Mouse (Mus musculus): Measurements from ENCODE around the gene Lclat1. TPM values are rescaled to one million over a fixed set of nuclear protein-coding genes. Genes with fewer than 3 reads are reported as not detected.
"Not testable (repeated sequence)": the region's sequence is repeated elsewhere in the genome, so short reads cannot be mapped to it uniquely, and the experiment has no call there.

Gene Lclat1
- polyA plus RNA-seq, 1 experiment from 2014 or later: 4.5 TPM

DNA sequence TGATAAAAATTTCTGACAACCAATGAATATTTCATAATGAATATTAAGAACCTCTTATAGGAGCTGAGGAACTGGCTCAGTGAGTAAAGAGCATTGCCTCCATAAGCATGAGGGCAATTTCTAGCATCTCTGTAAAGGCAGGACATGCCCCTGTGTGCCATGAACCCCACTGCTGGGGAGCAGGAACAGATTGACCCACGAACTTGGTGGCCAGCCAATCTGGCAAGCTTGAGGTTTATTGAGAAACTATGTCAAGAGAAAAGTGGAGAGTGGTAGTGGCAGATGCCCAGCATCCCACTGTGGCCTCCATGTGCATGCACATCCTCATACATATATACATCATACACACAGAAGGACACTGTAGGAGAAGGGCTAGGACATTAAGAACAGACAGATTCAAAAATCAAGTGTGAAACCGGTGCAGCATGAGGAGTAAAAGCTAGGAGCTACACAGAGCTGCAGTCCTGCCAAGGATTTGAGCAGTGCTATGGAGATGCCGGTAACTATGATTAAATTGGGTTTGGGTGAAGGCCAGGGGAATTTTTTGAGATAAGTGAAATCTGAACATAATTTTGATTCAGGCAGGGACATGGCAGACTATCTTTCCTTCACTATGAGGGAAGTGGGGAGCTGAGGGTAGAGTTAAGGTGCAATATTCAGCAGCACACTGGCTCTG is 129.5 kb downstream of the Lclat1 start:
- no peak for DNase-seq (ENCODE audit: low spot score)

DNA sequence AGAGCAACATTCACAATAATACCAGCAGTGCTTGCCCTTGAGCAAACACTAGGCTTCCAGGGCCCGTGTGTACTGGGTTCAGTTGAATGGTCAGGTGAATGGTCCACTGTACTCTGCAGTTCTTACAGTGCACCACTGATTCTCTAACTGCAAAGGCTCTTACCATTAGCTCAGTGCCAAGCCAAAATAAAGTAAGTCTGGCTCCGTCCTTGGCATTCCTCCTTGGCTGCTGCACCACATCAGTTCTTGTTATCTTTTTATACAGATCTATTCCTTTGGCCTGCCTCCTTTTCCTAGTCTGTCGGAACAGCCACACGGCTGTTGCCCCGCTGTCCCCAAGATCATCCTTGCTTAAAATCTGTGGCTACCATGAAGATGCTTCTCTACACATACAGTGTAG is 130.7 kb downstream of the Lclat1 start:
- DNase-seq (ENCODE audit: low spot score): no peak

DNA sequence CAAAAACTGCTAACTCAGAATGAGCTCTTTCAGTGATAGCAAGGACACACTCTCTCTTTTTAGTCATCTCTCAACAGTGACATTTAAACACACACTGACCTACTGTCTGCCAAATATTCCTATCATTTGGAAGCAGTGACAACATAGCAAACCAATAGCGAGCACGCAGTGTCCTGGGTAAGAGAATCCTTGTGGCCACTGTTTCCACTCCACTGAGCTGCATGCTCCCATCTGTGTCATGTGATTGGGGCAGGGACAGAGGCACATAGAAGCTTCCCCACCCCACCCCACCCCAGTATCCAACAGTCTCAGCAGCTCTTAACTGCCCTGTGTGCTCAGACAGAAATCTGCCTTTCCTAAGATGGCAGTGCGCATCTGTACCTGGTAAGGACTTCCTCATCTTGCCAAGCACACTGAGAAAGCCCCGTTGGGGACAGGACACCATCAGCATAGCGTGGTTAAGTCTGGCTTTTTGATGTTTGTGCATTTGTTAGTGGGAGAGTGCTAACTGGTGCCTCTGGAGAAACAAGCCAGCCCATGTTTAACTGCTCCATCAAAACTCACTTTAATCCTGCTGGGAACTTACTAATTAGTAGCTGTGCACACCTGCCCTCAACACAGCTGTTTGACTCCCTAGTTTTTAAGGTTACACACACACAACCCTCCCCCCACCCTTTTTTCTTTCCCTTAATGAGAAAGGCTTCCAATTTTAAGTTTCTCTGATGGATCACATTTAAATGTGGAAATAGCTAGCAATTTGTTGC is 133.5 kb downstream of the Lclat1 start:
- peak; percentile 20 for DNase-seq (ENCODE audit: low spot score)

DNA sequence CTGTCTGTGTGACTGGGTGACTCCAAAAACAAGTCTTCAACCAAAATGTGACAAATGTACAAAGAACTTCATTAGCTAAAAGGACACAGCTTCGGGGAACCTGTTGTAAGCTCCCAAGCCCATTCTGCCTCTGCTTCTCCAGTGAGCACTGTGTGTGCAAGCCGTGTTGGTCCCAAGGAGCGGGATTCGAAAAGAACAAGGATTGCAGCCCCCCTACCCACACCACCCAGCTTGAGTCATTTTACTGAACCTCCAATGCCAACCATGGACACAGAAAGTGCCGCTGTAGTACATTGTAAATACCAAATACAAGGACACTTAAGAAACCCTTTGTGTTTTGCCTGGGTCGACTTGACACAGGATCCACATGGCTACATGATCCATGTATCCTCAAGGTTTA is 135.9 kb downstream of the Lclat1 start:
- no peak for DNase-seq (ENCODE audit: low spot score)

DNA sequence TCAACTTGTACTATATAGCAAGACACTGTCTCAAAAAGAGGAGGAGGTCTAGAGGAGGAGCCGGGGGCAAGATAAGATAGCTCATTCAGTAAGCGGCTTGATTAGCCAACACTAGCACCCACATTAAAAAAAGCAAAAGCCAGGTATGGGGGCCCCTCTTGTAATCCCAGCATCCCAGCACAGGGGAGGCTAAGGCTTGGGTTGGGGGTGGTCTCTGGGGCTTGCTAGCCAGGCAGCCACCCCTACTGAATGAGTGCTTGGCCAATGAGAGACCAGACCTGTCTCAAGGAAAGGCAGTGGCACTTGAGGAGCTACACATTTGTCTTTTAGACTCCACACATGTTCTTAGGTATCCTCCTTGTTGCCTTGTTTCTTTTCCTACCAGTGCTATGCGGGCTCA is 136.8 kb downstream of the Lclat1 start:
- DNase-seq (ENCODE audit: low spot score): no peak

DNA sequence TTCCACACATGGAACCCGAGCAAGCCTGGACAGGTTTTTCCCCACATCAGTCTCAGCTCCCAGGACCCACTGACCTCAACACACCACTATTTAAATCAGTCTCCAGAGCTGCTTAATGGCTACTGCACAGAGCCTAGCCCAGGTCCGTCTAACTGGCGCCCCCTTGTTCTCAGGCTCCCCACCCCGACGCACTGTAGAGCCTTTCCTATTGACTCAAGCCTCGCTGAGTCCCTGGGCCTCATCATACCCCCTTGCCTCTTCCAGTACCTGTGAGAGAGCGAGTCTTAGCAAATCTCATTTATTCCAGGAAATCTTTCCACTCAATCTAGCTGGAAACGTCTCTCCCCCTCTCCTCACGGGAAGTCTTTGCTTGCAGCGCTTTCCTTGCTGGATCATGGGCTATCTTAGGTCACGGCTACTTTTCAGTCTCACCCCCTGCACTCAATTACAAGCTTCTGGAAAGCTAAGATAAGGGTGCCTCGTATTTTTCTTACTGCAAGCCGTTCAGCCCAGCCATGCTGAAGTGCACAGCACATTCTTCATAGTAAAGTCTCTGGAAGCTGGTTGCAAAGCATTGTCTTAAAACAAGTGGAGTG is 137.4 kb downstream of the Lclat1 start:
- no peak for DNase-seq (ENCODE audit: low spot score)

DNA sequence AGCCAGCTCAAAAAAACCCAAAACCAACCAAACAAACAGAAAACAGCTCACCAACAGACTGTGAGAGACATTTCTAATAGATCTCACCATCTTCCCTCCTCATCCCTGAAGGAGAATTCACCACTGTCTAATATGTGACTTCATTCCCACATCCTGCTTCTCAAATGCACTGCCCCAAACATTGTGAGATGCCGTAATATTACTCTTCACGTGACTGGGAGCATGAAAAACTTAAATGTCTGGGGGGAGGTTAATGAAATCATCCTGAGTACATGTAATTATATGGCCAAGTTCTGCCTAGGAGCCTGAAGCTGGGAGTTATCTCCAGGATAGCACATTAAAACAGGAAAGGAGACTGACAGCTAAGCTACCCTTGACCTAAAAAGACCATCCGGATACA is 138.3 kb downstream of the Lclat1 start:
- no peak for DNase-seq (ENCODE audit: low spot score)

DNA sequence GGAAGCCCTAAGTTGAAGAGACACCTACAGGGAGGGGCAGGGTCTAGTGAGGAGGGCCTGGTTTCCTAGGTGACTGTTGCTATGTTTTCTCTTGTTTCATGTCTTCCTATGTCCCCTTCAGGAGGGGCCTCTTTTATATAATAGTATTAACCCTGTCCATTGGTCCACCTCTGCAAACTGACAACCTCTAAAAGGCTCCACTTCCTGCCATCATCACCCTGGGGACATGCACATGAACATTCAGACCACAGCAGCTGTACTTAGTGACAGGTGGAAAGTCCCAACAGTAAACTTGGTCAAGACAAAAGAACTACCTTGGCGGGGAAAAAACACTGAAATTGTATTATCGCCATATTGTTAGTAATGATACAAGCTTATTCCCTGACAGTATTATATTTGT is 139.1 kb downstream of the Lclat1 start:
- no peak for DNase-seq (ENCODE audit: low spot score)

DNA sequence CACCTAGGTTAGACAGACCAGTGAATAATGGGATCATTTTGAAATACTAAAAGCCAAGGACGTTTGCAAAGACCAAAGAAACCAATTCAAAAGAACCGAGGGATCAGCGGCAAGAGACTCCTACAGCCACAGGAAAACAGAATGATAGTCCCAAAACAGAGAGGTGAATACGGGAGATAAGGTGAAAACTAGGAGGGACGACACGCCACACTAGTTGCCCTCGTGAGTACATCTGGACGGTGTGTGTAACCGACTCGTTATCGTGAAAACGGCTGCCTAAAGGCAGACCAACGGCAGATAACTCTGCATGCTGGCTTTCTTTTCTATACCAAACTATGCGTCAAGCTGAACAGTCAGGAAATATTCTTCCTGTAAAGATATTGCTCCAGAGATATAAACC is 140.0 kb downstream of the Lclat1 start:
- DNase-seq (ENCODE audit: low spot score): no peak

DNA sequence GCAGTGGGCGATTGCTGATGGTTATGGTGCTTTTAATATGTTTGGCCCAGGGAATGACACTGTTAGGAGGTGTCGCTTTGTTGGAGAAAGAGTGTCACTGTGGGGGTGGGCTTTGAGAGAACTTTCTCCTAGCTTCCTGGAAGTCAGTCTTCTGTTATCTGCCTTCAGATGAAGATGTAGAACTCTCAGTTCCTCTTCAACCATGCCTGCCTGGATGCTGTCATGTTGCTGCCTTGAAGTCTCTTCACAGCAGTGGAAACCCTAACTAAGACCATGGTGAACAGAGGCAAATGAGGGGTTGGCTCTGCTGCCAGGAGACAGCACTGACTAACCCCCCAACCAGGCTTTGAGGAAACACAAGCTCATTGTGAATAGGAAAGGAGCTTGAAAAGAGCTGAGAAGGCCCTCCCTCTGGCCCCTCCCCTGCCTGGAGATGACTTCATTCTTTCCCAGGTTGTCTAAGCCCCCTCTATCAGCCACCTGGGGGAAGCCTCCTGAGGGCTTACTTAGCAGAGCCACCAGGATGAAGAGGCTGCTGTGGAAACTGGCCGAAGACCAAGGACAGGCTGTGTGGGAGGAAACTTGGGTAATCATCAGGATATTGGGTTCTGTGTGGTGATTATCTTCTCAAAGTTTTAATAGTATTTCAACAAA is 142.8 kb downstream of the Lclat1 start:
- no peak for DNase-seq (ENCODE audit: low spot score)

DNA sequence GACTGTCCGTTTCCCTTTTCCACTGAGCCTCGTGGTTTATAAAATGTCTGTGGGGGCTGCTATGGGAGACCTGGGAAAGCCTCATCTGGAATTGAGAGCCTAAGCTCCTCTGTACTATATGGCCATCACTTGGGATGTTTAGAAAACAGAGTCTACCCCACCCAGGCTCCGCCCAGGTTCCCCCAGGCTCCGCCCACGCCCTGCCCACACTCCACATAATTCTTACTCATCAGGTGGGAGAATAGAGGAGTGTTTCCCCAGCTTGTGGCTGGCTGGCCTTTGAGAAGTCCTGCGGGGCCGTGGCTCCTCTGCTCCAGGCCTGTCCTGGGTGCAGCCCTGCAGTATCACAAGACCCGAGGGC is 143.3 kb downstream of the Lclat1 start:
- DNase-seq (ENCODE audit: low spot score): no peak

DNA sequence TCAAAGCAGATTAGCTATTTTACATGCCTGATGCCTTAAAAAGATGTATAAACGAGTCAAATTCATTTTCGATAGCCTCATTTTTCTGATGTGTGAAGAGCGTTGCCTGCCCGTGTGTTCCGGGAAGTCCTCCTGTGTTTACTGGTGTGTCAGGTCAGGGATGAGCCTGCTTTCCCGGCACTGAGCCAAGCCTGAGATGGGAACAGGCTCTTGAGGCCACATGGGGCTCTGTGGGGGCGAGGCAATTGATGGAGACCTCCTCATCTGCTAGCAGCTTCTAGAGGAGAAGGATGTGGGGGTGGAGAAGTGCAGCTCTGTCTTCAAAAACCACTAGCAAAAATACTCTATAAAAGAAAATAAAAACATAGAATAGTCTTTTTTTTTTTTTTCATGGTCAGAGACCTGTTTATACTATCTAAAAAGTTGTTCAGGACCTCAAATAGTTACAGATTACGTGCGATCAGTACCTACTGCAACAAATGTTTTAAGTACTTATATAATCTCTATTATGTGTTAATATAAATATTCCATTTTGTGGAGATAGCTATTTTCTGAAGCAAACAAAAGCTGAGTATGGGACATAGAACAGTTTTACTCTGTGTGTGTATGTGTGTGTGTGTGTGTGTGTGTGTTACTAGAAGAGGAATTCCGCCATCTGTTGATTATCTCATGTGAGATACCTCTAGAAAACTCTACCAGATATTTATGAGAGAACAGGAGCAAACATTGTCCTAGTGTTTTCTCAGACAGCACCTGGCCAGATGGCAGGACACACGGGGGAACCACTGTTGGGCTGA is 144.2 kb downstream of the Lclat1 start:
- DNase-seq (ENCODE audit: low spot score): no peak

DNA sequence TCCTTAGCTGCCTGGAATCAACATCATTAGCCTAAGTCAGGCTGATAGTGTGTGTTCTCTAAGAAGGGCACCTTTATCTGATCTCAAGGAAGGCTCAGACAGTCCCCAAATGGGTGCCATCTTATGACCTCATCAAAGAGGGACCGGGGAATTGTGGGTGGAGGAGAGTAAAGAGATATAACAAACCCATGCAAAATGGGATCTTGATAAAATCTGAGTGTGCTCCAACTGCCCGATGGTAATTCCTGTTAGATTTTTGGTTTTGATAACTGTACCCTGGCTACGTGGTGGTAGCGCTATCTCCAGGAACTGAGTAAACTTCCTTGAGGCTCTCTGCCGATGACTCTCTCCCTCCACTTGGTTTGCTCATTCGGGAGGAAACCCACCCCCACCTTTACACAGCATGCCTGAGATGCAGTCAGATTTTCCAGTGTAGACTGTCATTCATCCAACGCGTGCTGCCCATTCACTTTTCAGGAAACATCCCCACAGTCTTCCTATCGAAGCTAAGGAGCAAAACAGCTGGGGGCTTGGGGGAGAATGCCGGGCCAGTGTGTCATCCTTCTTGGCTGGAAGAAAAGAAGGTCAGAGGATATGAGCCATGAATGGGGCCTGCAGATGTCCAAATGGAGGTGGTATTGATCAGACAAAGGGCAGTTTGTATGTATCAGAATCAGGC is 145.6 kb downstream of the Lclat1 start:
- no peak for DNase-seq (ENCODE audit: low spot score)

DNA sequence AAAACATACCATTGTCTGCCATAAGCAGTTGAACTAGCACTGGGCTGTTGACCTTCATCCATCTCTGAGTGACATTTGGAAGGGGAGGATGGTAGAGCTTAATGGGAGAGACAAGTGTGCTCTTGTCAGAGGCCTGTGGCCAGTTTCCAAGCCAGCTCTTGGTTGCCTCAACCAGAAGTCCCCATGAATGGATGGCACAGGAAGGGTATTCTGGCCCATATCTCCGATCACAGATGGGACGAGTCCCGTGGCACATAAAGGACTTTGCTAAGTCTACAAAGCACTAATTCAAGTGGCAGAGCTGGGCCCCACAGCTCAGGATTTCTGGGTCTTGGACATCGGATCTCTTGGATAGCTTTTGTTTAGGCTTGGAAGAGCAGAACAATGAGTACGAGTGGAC is 148.0 kb downstream of the Lclat1 start:
- DNase-seq (ENCODE audit: low spot score): no peak

DNA sequence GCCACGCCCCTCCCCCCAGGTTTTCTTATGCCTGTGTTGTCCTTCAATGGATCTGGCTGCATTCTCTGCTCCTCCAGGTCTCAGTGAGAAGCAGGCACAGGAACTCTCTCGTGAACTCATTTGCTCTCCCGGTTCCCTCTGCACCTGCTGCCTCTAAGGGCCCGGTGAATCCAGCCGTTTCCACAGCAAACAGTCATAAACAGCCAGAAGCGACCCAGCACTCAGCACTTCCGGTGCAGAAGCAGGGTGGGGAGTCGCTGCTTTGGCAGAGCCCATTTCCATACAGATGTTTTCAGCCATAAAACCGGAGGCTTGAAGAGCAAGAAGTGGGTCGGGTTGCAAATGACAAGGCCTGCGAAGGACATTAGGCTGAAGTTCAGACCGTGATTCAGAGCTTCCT is 150.8 kb downstream of the Lclat1 start:
- DNase-seq (ENCODE audit: low spot score): peak; percentile 84

DNA sequence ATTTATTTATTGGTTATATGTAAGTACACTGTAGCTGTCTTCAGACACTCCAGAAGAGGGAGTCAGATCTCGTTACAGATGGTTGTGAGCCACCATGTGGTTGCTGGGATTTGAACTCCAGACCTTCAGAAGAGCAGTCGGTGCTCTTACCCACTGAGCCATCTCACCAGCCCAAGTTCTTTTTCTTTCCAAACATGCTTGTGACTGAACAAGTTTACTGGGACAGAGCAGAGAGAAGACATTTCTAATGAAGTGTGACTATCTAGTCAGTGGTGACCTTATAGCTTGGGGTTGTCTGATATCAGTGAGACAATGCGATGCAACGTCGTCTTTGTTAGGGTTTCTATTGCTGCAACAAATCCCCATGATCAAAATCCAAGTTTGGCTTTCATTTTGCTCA is 151.5 kb downstream of the Lclat1 start:
- DNase-seq (ENCODE audit: low spot score): not testable (repeated sequence)

DNA sequence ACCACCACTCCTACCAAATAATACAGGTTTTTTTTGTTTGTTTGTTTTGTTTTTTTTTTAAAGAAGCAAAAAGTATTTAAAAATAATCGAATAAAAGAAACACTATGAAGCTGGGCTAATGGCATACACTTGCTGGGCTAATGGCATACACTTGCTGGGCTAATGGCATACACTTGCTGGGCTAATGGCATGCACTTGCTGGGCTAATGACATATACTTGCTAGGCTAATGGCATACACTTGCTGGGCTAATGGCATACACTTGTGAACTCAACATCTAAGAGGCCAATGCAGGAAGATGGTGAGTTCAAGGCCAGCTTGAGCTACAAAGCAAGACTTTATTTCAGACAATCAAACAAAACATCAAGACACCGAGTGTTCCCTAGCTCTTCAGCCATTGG is 154.8 kb downstream of the Lclat1 start:
- DNase-seq (ENCODE audit: low spot score): no peak

DNA sequence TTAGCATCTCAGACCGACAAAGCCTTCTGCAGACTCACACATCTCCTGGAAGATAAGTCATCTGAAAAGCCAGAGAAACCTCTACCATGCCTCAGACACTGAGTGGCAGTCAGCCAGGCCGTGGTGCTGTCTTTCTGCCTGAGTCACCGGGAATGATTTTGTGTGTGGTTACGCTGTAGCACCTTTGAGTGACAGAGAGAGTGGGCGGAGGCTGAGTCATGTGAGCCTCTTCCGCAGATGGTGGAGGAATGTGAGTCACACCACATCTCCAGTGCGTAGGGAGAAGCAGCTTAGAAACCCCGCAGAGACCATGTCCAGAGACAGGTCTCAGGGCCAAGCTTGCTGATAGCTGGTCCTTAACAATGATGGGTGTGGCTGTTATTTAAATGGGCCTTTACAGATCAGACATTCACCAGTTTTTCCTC is 155.3 kb downstream of the Lclat1 start:
- peak; percentile 68 for DNase-seq (ENCODE audit: low spot score)

DNA sequence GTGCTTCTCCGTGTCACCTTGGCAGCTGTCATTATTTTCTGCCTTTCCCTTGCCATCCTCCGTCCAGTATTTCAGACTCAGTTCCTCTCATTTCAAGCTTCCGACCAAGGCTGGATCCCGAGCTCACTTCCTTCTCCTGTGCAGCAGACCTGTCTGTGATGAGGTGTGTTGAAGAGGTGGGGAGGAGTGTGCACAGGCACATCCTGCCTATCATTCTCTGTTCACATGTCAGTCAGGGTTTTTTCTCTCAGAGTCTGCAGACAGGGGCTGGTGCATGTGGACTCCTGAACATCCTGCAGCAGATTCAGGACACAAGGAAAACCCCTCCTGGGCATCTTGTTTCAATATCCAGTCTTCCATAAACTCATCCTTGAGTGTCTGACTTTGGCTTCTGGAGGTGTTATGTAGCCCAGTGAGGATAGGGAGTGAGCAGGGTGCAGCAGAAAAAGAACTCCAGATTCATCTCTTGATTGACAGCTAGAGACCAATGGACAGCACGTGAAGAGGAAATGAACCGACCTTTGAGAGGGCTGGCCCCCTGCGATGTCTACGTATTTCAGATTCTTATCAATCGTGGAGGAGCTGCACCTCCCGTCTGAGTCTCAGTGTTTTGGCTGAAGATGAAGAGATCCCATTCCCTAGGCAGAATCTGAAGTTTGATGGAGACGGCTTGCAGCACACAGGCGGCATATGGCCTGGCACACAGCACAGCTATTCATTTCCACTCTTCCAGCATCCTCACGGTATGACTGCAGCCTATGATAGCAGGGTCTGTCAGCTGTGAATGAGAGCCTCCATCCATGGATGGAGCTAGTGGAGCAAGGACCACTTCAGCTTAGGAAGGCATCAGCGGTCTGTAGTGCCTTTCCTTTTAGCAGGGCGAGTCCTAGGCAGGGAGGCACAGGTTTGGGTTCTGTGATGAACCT is 163.3 kb downstream of the Lclat1 start:
- DNase-seq (ENCODE audit: low spot score): peak; percentile 30

All from thymus, postnatal 0 days (tissue).